Mouse (Mus musculus) adipocyte (in vitro differentiated cells): ENCODE measurements at regions not wholly inside any gene's neighbourhood (a gene's known extent, or its start where the extent isn't known, plus 50 kb on each side); places are given as distances from the start of the nearest gene placed in this dataset.

Experiments
- DNase-seq: peaks from one replicate; pipeline ENCODE4 v3.0.0-alpha.2; 2016; ENCODE audit warnings: low spot score

GRCm38 (mm10) chr6:141141016-141141415, 108.1 kb upstream of the Pde3a start:
- DNase-seq, result no peak

DNA sequence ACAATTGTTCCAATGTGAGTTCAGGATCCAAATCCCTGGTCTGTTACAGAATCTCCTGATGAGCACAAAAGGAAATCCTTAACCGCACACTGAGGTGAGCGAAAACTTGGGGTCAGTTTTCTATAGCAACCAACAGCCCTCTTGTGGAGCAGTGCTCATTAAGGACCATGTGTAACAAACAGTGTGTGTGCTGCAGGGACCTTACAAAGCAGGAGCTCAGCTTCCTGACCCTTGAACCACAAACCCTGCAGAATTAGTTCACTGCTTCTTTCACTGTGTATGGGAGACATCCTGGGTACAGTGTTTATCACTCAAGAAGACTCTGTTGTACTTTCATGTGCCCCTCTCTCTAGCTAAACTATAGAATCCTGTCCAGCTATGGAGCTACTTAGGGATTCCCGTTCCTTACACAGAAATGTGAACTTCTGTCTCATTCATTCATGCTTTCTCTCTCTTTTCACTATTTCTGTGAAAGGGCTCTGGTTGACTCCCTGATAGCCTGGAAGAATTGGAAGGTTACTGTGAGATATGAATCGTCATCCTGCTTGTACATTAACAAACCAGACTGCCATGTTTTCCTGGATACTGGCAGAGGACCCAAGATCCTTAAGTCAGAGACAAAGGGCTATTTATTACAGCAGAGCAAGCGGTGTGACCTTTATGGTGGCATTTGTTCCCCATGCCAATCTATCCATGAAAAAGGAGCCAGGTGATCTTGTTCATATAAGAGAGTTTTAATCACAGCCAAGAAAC, 100.5 kb upstream of the Pde3a start:
- DNase-seq, result no peak

- no peak for DNase-seq
These were observed 99.7 kb upstream of the Pde3a start for GRCm38 (mm10) chr6:141149170-141149917.

GRCm38 (mm10) chr6:141159326-141159725, 89.7 kb upstream of the Pde3a start:
- DNase-seq, result no peak

GRCm38 (mm10) chr6:141161626-141162233, 87.3 kb upstream of the Pde3a start:
- no peak for DNase-seq

- no peak for DNase-seq
These were observed 81.8 kb upstream of the Pde3a start for GRCm38 (mm10) chr6:141167270-141167669.

- DNase-seq, result no peak
These were observed 80.7 kb upstream of the Pde3a start for GRCm38 (mm10) chr6:141168356-141168755.

DNA sequence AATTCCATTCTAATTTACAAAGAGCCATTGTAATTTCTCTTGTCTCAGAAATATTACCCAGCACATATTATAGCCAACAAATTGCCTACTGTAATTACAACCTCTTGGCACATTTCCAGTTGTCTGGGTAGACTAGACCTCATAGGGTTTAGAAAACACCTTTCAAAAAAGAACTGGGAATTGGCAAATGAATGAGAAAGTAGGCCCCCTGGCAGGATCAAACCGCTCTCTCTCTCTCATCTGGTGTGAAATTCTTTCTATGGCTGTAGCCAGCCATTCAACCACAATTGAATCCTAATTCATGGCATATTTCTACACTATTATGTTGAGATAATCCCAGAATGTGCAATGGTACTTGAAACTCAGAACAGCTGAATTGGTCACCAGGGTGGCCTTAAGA, 65.3 kb upstream of the Pde3a start:
- no peak for DNase-seq

GRCm38 (mm10) chr6:141188036-141188435, 61.0 kb upstream of the Pde3a start:
- DNase-seq, result no peak

DNA sequence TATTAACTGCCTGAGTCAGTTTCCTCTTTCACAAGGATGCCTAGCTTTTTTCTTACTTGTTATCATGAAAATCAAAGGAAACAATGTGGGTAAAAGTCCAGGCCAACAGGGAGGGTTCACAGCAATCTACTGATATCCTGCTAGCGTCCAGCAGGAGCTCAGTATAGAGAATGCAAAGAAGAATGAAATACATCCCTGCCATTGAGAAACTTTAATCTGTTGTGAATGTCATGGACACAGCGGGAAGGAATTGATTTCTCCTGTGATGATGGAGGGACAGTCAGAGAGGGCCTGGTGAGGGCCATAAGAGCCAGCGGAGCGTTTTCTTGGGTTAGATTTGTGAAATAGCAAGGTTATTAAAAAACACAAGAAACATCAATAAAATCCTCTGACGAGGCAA, 60.0 kb upstream of the Pde3a start:
- DNase-seq, result no peak

DNA sequence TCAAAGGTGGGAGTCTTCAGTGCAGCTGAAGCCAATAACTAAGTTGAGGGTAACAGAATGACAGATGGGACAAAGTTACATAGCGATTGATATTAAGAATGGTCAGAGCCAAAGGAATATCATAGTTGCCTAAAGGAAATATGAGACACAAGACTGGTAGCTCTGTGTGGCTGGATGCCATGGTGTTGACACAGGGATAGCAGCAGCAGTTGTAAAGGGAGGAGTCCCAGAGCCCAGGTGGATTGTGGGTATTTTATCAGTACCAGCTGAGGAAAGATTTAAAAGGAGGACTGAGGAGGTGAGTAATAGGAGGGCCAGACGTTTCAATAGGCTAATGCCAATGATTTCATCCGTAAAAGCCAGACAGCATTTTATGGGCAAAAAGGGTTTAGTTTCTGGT, 59.4 kb upstream of the Pde3a start:
- no peak for DNase-seq

- DNase-seq, result no peak
These were observed 58.7 kb upstream of the Pde3a start for GRCm38 (mm10) chr6:141190383-141190782.

DNA sequence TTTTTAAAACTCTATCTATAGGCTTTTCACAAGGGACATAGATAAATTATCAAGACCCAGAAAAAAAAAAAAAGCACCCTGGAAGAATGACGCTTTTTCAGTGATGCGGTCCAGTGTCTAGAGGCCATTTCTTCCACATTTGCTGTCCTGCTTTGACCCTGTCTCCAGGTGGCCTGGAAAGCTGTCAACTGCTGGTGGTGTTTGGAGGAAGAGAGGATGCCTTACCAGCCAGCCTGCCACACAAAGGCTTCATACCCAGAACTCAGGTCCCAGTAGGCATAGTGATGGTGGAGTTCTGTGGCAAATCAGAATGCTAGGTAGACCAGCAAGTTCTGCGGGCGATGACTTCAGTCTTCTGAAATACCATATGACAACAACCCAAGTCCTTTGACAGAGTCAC, 51.6 kb upstream of the Pde3a start:
- no peak for DNase-seq
